Mouse (Mus musculus): ENCODE results near the gene Gadd45a. TPM values are rescaled to one million over a fixed set of nuclear protein-coding genes. Genes with fewer than 3 reads are reported as not detected.
"Not testable (repeated sequence)": the region's sequence is repeated elsewhere in the genome, so short reads cannot be mapped to it uniquely, and the experiment has no call there.

The Gadd45a gene
- polyA plus RNA-seq, 1 experiment from 2014 or later = 13.0 TPM

- Histone ChIP-seq H3K4me3 (ENCODE audit: low read depth, low read length) (no peak overlapping the region), H3K9ac (no peak overlapping the region), H3K9me3 (ENCODE audit: low read depth, low read length) (no peaks in the 10 kb centered on the region), H3K27ac (ENCODE audit: low read depth) (no peak overlapping the region), H3K27me3 (ENCODE audit: insufficient read depth, low read length) (no peaks in the 10 kb centered on the region), H3K4me2 (no peak overlapping the region), H3K36me3 (ENCODE audit: insufficient read depth) (no peaks in the 10 kb centered on the region), H3K4me1 (ENCODE audit: insufficient read depth) (peaks cover 5% of the 10 kb centered on the region; the same call in 1 of the 2 replicates)
- 18% methylated on average over 3 of the region's 3 CpGs for WGBS
- DNase-seq (peak; percentile 15), ATAC-seq (ENCODE audit: insufficient read depth) (no peak)
- TF ChIP-seq CTCF (IDR thresholded peaks at IDR 0.05; ENCODE audit: low read depth) = no peak
Measured at GRCm38 (mm10) chr6:67029987-67030386, 7.3 kb downstream of the Gadd45a start.

GRCm38 (mm10) chr6:67029312-67029950 lies 7.8 kb downstream of the Gadd45a start:
- DNase-seq (peak; percentile 31), ATAC-seq (ENCODE audit: insufficient read depth) (peak; percentile 42; the same call in 1 of the 2 replicates)
- Histone ChIP-seq H3K27me3 (ENCODE audit: insufficient read depth, low read length) (no peaks in the 10 kb centered on the region), H3K9me3 (ENCODE audit: low read depth, low read length) (no peaks in the 10 kb centered on the region), H3K4me3 (ENCODE audit: low read depth, low read length) (no peak overlapping the region), H3K36me3 (ENCODE audit: insufficient read depth) (no peaks in the 10 kb centered on the region), H3K9ac (no peak overlapping the region), H3K27ac (ENCODE audit: low read depth) (no peak overlapping the region), H3K4me1 (ENCODE audit: insufficient read depth) (peaks cover 5% of the 10 kb centered on the region; the same call in 1 of the 2 replicates), H3K4me2 (no peak overlapping the region)
- no peak for TF ChIP-seq CTCF (IDR thresholded peaks at IDR 0.05; ENCODE audit: low read depth)
- WGBS = 36% methylated on average over 5 of the region's 5 CpGs

GRCm38 (mm10) chr6:67027438-67028142 lies 9.7 kb downstream of the Gadd45a start:
- peaks cover 5% of the 10 kb centered on the region; the same call in 1 of the 2 replicates for H3K4me1 ChIP-seq (ENCODE audit: insufficient read depth)

GRCm38 (mm10) chr6:67026661-67027060 lies 10.6 kb downstream of the Gadd45a start:
- no peak for TF ChIP-seq CTCF (IDR thresholded peaks at IDR 0.05; ENCODE audit: low read depth)
- Histone ChIP-seq H3K36me3 (ENCODE audit: insufficient read depth) (no peaks in the 10 kb centered on the region), H3K4me3 (ENCODE audit: low read depth, low read length) (no peak overlapping the region), H3K4me2 (no peak overlapping the region), H3K4me1 (ENCODE audit: insufficient read depth) (peaks cover 5% of the 10 kb centered on the region; the same call in 1 of the 2 replicates), H3K27ac (ENCODE audit: low read depth) (no peak overlapping the region), H3K9me3 (ENCODE audit: low read depth, low read length) (no peaks in the 10 kb centered on the region), H3K27me3 (ENCODE audit: insufficient read depth, low read length) (no peaks in the 10 kb centered on the region), H3K9ac (no peak overlapping the region)
- WGBS = 65% methylated on average over 3 of the region's 3 CpGs
- no peak for DNase-seq
- no peak for ATAC-seq (ENCODE audit: insufficient read depth)

More at GRCm38 (mm10) chr6:67027438-67028142, 9.7 kb downstream of the Gadd45a start:
- no peak overlapping the region for H3K4me2 ChIP-seq
- 73% methylated on average over 9 of the region's 9 CpGs for WGBS
- ATAC-seq (ENCODE audit: insufficient read depth) (no peak), DNase-seq (no peak)
- no peaks in the 10 kb centered on the region for H3K9me3 ChIP-seq (ENCODE audit: low read depth, low read length)
- H3K9ac ChIP-seq = no peak overlapping the region
- no peaks in the 10 kb centered on the region for H3K36me3 ChIP-seq (ENCODE audit: insufficient read depth)
- H3K27me3 ChIP-seq (ENCODE audit: insufficient read depth, low read length) = no peaks in the 10 kb centered on the region
- H3K4me3 ChIP-seq (ENCODE audit: low read depth, low read length) = no peak overlapping the region
- no peak overlapping the region for H3K27ac ChIP-seq (ENCODE audit: low read depth)
- TF ChIP-seq CTCF (IDR thresholded peaks at IDR 0.05; ENCODE audit: low read depth) = no peak

GRCm38 (mm10) chr6:67023729-67024128 lies 13.5 kb downstream of the Gadd45a start:
- DNase-seq (no peak), ATAC-seq (ENCODE audit: insufficient read depth) (no peak)
- Histone ChIP-seq H3K27me3 (ENCODE audit: insufficient read depth, low read length) (no peaks in the 10 kb centered on the region), H3K4me3 (ENCODE audit: low read depth, low read length) (no peak overlapping the region), H3K9ac (no peak overlapping the region), H3K36me3 (ENCODE audit: insufficient read depth) (no peaks in the 10 kb centered on the region), H3K4me1 (ENCODE audit: insufficient read depth) (no peaks in the 10 kb centered on the region), H3K4me2 (no peak overlapping the region), H3K27ac (ENCODE audit: low read depth) (no peak overlapping the region), H3K9me3 (ENCODE audit: low read depth, low read length) (no peaks in the 10 kb centered on the region)
- 77% methylated on average over 4 of the region's 4 CpGs for WGBS
- no peak for TF ChIP-seq CTCF (IDR thresholded peaks at IDR 0.05; ENCODE audit: low read depth)

GRCm38 (mm10) chr6:67021308-67021707 lies 15.9 kb downstream of the Gadd45a start:
- H3K27me3 ChIP-seq (ENCODE audit: insufficient read depth, low read length) = no peaks in the 10 kb centered on the region
- no peaks in the 10 kb centered on the region for H3K9me3 ChIP-seq (ENCODE audit: low read depth, low read length)
- no peak overlapping the region for H3K4me3 ChIP-seq (ENCODE audit: low read depth, low read length)
- ATAC-seq (ENCODE audit: insufficient read depth) = no peak
- H3K4me2 ChIP-seq = no peak overlapping the region
- H3K36me3 ChIP-seq (ENCODE audit: insufficient read depth) = peaks cover 11% of the 10 kb centered on the region; the same call in 1 of the 2 replicates
- TF ChIP-seq CTCF (IDR thresholded peaks at IDR 0.05; ENCODE audit: low read depth) = no peak
- H3K27ac ChIP-seq (ENCODE audit: low read depth) = no peak overlapping the region
- H3K4me1 ChIP-seq (ENCODE audit: insufficient read depth) = peaks cover 5% of the 10 kb centered on the region; the same call in 1 of the 2 replicates
- DNase-seq = no peak
- WGBS = 83% methylated on average over 5 of the region's 5 CpGs
- H3K9ac ChIP-seq = no peak overlapping the region

- not testable (repeated sequence) for H3K27ac ChIP-seq (ENCODE audit: low read depth); H3K9ac ChIP-seq; H3K4me3 ChIP-seq (ENCODE audit: low read depth, low read length); H3K4me2 ChIP-seq; ATAC-seq (ENCODE audit: insufficient read depth); H3K9me3 ChIP-seq (ENCODE audit: low read depth, low read length); DNase-seq; H3K27me3 ChIP-seq (ENCODE audit: insufficient read depth, low read length)
- Histone ChIP-seq H3K4me1 (ENCODE audit: insufficient read depth) (peaks cover 14% of the 10 kb centered on the region; the same call in 1 of the 2 replicates), H3K36me3 (ENCODE audit: insufficient read depth) (peaks cover 11% of the 10 kb centered on the region; the same call in 1 of the 2 replicates)
- 79% methylated on average over 7 of the region's 7 CpGs for WGBS
Measured at GRCm38 (mm10) chr6:67019001-67019400, 18.3 kb downstream of the Gadd45a start.

Measured in lung, embryonic 14.5 days (tissue).